Mouse (Mus musculus) stomach, postnatal 0 days (tissue): ENCODE data around the gene Bckdhb. TPM values are rescaled to one million over a fixed set of nuclear protein-coding genes. Genes with fewer than 3 reads are reported as not detected.
A peak's percentile ranks its signal among the peaks of the same experiment; 100 is the strongest.
"Not testable (repeated sequence)": the region's sequence is repeated elsewhere in the genome, so short reads cannot be mapped to it uniquely, and the experiment has no call there.

Source experiments
- ATAC-seq: fragments of 200-750 bp; cut with Nextera tagmentation; 2 replicates; pipeline ENCODE4 v1.8.0; 2017; ENCODE audit not compliant: low FRiP score, low TSS enrichment
- DNase-seq: peaks from one replicate; pipeline ENCODE4 v3.0.0-alpha.2; 2016; ENCODE audit warnings: low spot score
- H3K27ac ChIP-seq: fragments of 300-500 bp; sonication (generic); replicated peaks from 2 replicates; pipeline ENCODE4 v1.5.1; 2014; ENCODE audit warnings: mild to moderate bottlenecking, control low read depth
- H3K27me3 ChIP-seq: fragments of 300-500 bp; sonication (generic); 2 replicates; pipeline ENCODE4 v1.6.1; 2014; ENCODE audit warnings: low read length; ENCODE audit not compliant: control insufficient read depth, insufficient read depth
- H3K36me3 ChIP-seq: fragments of 300-500 bp; sonication (generic); 2 replicates; pipeline ENCODE4 v1.6.1; 2014; ENCODE audit warnings: low read length, mixed read lengths; ENCODE audit not compliant: control insufficient read depth, insufficient read depth
- H3K4me1 ChIP-seq: fragments of 300-500 bp; sonication (generic); replicated peaks from 2 replicates; pipeline ENCODE4 v1.6.1; 2014; ENCODE audit warnings: antibody characterized with exemption; ENCODE audit not compliant: control insufficient read depth, insufficient read depth
- H3K4me2 ChIP-seq: fragments of 300-500 bp; sonication (generic); replicated peaks from 2 replicates; pipeline ENCODE4 v1.6.1; 2014; ENCODE audit warnings: low read depth, mild to moderate bottlenecking, control low read depth, moderate library complexity
- H3K4me3 ChIP-seq: fragments of 300-500 bp; sonication (generic); 2 replicates; pipeline ENCODE4 v1.5.1; 2014; ENCODE audit warnings: low read depth, low read length, control low read depth
- H3K9ac ChIP-seq: fragments of 300-500 bp; sonication (generic); 2 replicates; pipeline ENCODE4 v1.6.1; 2014; ENCODE audit warnings: mild to moderate bottlenecking, low read length, control low read depth, mixed read lengths
- H3K9me3 ChIP-seq: fragments of 300-500 bp; sonication (generic); 2 replicates; pipeline ENCODE4 v1.6.1; 2016; ENCODE audit warnings: low read length; ENCODE audit not compliant: control insufficient read depth
- CTCF ChIP-seq: IDR thresholded peaks from 2 replicates; pipeline ENCODE4 v1.5.1; 2016; ENCODE audit warnings: antibody characterized with exemption, low read depth, mild to moderate bottlenecking, moderate library complexity
- EP300 ChIP-seq: optimal IDR thresholded peaks from 2 replicates; pipeline ENCODE3; 2016; ENCODE audit warnings: antibody characterized with exemption
- WGBS: fragments of 180-500 bp; shearing (Covaris S2); extraction: QIAGEN DNeasy Blood & Tissue Kit; methylation state at CpG from one replicate; pipeline ENCODE4 v1.1.7; 2014; 5-methylcytosine and 5-hydroxymethylcytosine counted together
- polyA plus RNA-seq: library from polyadenylated mRNA; unstranded; fragments of >200 nt; fragmentation: Nextera tagmentation; extraction: Ambion mirVana; gene quantifications from 2 replicates; pipeline ENCODE4 v1.2.1, GENCODE M21; 2015

The Bckdhb gene
- polyA plus RNA-seq, 1 experiment from 2014 or later: 25.2 TPM

DNA sequence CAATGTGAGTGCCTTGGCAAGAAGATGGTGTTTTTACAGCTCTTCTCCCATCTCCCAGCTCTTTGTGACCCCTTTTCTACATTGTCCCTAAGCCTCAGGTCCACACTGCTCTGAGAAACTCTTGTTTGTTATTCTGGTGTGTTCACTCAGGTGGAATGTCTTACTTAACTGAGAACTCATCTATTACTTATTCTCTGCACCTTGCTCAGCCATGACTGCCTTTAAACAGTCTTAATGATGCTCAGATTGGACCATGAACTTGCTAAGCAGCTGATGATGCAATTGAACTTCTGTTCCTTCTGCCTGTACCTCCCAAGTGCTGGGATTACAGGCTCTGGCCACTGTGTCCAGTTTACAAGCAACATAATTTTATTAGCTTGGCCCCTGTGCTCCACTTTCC, 86.2 kb downstream of the Bckdhb start:
- ATAC-seq (no peak), DNase-seq (no peak)
- H3K36me3 ChIP-seq: no peaks in the 10 kb centered on the region
- no peaks in the 10 kb centered on the region for H3K9me3 ChIP-seq
- no peak for TF ChIP-seq CTCF
- no peak for TF ChIP-seq EP300
- no peak overlapping the region for H3K4me3 ChIP-seq
- H3K27me3 ChIP-seq: no peaks in the 10 kb centered on the region
- H3K9ac ChIP-seq: no peak overlapping the region
- H3K27ac ChIP-seq: no peak overlapping the region
- no peak overlapping the region for H3K4me2 ChIP-seq
- no peaks in the 10 kb centered on the region for H3K4me1 ChIP-seq

DNA sequence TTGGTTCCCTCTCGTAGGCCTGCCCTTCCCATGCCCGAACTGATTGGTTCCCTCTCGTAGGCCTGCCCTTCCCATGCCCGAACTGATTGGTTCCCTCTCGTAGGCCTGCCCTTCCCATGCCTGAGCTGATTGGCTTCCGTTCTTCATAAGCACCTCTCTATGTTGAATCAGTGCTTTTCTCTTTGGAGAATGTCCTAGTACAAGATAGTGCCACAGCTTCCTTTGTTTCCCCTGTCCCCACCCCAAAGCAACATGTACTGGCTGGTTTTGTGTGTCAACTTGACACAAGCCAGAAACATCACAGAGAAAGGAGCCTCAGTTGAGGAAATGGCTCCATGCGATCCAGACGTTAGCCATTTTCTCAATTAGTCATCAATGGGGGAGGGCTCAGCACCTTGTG, 93.2 kb downstream of the Bckdhb start:
- ATAC-seq, DNase-seq, H3K9me3 ChIP-seq, H3K4me3 ChIP-seq, H3K9ac ChIP-seq, H3K36me3 ChIP-seq, H3K4me1 ChIP-seq, H3K4me2 ChIP-seq, H3K27ac ChIP-seq, H3K27me3 ChIP-seq: not testable (repeated sequence)
- 89% methylated on average over 8 of the region's 8 CpGs for WGBS

DNA sequence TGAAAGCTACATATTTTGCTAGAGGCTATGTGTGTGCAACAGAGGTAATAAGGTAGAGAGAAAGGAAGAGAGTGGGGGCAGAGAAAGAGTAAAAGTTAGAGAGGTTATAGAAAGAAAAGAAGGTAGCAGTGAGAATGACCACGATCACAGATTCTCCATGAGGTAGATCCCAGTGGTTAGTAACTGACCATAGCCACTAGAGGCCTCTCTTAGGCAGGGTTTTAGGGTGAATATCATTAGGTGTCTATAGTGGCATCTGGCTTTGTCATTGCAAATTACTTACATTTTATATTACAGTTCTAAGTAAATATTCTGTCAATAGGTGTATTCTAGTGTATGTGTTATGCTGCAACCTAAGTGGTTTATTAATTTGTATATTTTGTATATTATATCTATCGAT, 94.7 kb downstream of the Bckdhb start:
- no peak for ATAC-seq
- H3K27ac ChIP-seq: no peak overlapping the region
- no peaks in the 10 kb centered on the region for H3K4me1 ChIP-seq
- no peaks in the 10 kb centered on the region for H3K36me3 ChIP-seq
- no peak overlapping the region for H3K9ac ChIP-seq
- WGBS: 61% methylated on average over 2 of the region's 2 CpGs
- H3K9me3 ChIP-seq: no peaks in the 10 kb centered on the region
- no peak overlapping the region for H3K4me3 ChIP-seq
- peak; percentile 80 for TF ChIP-seq CTCF
- no peak for TF ChIP-seq EP300
- H3K27me3 ChIP-seq: no peaks in the 10 kb centered on the region
- no peak for DNase-seq
- H3K4me2 ChIP-seq: no peak overlapping the region

DNA sequence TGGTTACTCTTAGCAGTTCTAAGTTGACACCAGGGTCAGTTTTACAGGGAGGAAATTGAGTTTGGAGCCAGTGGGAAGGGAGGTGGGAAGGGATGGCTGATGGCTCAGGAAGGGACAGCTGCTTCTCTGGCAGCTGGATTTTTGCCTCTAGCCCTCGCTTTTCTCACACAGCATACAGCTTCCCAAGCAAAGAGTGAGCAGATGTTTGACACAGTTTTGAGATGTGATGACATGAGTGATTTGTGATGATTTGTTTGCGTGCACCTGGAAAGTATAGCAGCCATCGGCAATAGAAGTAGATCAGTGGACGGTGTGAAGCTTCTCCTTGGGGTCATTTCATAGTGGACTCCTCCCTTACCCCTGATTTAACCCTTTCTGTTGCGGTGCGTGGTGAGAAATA, 96.2 kb downstream of the Bckdhb start:
- Histone ChIP-seq H3K4me3 (no peak overlapping the region), H3K4me1 (no peaks in the 10 kb centered on the region), H3K36me3 (no peaks in the 10 kb centered on the region), H3K27me3 (no peaks in the 10 kb centered on the region), H3K9ac (no peak overlapping the region), H3K4me2 (no peak overlapping the region), H3K9me3 (no peaks in the 10 kb centered on the region), H3K27ac (no peak overlapping the region)
- TF ChIP-seq EP300: no peak
- DNase-seq: no peak
- no peak for ATAC-seq
- 70% methylated on average over 6 of the region's 6 CpGs for WGBS

DNA sequence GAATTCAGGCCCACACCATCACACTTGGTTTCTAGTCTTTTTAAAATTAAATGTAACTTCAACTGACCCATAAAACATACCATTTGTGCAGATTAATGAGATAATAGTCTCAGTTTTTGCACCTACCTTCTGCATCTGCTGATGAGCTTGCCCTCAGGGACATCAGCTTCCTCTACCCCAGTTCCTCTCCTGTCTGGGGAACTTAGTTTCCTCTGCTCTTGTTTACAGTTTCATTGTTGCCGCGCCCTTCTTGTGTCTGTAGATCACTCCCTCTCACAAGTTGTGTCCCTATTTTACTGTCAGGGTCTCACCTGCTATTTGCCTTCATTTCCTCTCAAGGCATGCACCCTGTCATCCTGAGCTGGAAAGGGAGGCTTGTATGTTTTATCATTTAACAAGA, 103.2 kb downstream of the Bckdhb start:
- no peak for ATAC-seq
- TF ChIP-seq EP300: no peak
- no peak for TF ChIP-seq CTCF
- H3K4me2 ChIP-seq: no peak overlapping the region
- no peaks in the 10 kb centered on the region for H3K9me3 ChIP-seq
- no peak overlapping the region for H3K4me3 ChIP-seq
- DNase-seq: no peak
- WGBS: 82% methylated on average over 2 of the region's 2 CpGs
- no peak overlapping the region for H3K9ac ChIP-seq
- no peaks in the 10 kb centered on the region for H3K4me1 ChIP-seq
- no peaks in the 10 kb centered on the region for H3K27me3 ChIP-seq
- H3K36me3 ChIP-seq: no peaks in the 10 kb centered on the region
- H3K27ac ChIP-seq: no peak overlapping the region

DNA sequence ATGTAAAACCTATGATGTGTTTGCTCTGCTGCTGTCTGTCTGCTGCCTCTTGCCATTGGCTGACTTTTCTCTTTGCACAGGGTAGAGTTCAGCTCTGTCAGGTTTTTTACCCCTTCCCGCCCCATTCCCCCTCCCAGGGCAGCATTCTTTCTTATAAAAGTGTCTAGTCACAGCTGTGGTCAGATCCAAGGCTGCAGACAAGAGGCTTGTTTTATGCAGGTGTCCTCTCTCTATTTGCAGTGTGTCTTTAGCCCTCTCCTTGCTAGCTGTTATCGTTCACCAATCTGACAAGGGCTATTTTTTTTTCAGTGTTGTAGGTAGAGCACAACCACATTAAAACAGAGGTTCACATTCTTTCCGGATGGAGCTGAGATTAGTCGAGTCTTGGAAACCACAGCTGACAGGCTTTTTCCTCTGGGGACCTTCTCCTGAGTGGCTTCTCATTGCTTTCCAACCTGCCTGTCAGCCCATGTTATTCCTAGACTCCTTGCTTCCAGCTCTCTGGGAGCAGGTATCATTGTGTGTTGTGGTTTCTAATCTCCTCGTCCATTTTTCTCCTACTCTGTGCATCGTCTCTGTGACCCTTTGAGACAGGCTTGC, 105.8 kb downstream of the Bckdhb start:
- no peaks in the 10 kb centered on the region for H3K4me1 ChIP-seq
- DNase-seq (no peak), ATAC-seq (no peak)
- H3K9ac ChIP-seq: no peak overlapping the region
- no peak overlapping the region for H3K4me2 ChIP-seq
- H3K36me3 ChIP-seq: no peaks in the 10 kb centered on the region
- WGBS: 37% methylated on average over 6 of the region's 6 CpGs
- no peaks in the 10 kb centered on the region for H3K9me3 ChIP-seq
- H3K27ac ChIP-seq: no peak overlapping the region
- H3K27me3 ChIP-seq: no peaks in the 10 kb centered on the region
- no peak for TF ChIP-seq CTCF
- no peak for TF ChIP-seq EP300
- no peak overlapping the region for H3K4me3 ChIP-seq
